Mouse (Mus musculus): Measurements from ENCODE around the gene Arhgap32.

DNA sequence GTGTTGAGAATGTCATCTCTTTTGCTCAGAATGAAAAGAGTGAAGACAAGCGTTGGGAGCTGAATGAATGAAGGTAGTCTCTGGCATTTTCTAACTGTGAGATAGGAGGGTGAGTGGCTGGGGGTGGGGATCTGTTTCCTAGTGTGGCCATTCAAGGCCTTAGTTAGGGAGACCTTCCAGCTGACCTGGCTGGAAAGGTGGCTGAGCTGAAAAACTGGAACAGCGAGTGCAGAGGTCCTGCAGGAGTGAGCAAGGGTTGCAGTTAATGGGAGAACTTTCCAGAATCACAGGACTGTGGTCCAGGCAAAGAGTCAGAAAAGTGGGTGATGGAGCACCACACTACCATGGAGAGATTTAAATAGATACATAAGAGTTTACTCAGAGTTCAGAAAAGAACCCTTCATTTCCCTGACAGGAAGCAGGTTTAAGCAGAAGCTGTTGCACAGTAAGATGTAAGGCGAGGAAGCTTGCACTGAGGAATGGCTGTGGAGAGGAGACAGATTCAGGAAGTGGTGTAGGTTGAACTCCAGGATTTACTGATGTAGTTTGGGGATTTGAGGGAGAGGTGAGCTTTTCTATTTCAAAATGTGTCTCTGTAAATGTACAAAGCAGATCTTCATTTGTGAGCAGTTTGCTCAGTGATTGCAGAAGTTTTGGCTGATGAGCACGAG is 27.7 kb upstream of the Arhgap32 start:
- TF ChIP-seq CTCF (IDR thresholded peaks at IDR 0.05; ENCODE audit: control insufficient read depth, insufficient read depth, low read length), result no peak
- TF ChIP-seq POLR2A (IDR thresholded peaks at IDR 0.05; ENCODE audit: borderline replicate concordance, control insufficient read depth, low read depth, low read length), result no peak

Data from bone marrow, adult 2 months (tissue).